29 mouse cellular contexts compared by ENCODE assay signal in the genomic region with DNA sequence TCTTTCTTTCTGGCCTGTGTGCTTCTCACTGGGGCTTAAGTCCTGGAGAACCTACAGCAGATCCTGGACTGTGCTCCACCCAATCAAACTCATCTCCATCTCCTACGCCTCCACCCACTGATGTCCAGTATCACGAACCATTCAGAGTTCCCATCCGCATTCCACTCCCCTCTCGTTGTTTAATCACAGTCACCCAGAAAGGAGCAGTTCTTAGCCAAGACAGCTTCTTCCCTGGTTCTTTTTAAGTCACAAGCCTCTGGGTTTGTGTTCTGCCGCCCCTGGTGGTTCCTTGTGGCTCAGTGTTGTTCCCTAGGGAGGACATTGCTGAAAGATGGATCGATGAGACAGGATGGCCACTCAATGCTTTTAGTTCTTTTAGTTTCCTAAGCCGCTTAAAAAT. TPM values are rescaled to one million over a fixed set of nuclear protein-coding genes. Genes with fewer than 3 reads are reported as not detected.
A peak's percentile ranks its signal among the peaks of the same experiment; 100 is the strongest.
DNase-seq lines count a peak whose midpoint lies in the region; ATAC-seq and TF ChIP-seq lines count a peak whose summit lies in the region.
"Had no signal": no experiment of that assay in that cellular context is flagged by ENCODE, and none has a peak within 500 bp of the region (broad histone marks: within the 10 kb centered on the region; RNA-seq: fewer than 3 reads in every experiment).

No protein-coding gene starts in this region.

- DNase-seq in gastrocnemius, adult 2 months, result no peak
- DNase-seq in gastrocnemius, postnatal 10 days, result no peak
- DNase-seq in heart, postnatal 4 days, result peak; percentile 32
- DNase-seq in heart, adult 8-10 months (ENCODE audit: low spot score), result no peak
- no peak for DNase-seq in liver, postnatal 0 days
- DNase-seq in NIH3T3 (ENCODE audit: low read depth), result peak; percentile 36
- no peak for DNase-seq in yolk sac, embryonic 10.5 days (ENCODE audit: low spot score)
- DNase-seq: adrenal gland, postnatal 10 days; cerebellum, adult 8-10 months; cerebellum, postnatal 25 days; gastrocnemius, postnatal 36 days; kidney, adult 11 months; lung, embryonic 14.5 days; lung, postnatal 36 days; right cerebral cortex, adult 18-20 months; spleen, adult 18-20 months; thymus, adult 18-20 months; thymus, postnatal 25 days had no signal

- H3K27me3 ChIP-seq in liver, postnatal 0 days (ENCODE audit: insufficient read depth, low read length), result no peaks in the 10 kb centered on the region
- H3K27me3 ChIP-seq in liver, embryonic 12.5 days (replicated peaks), result no peaks in the 10 kb centered on the region
- H3K27me3 ChIP-seq: embryonic facial prominence, embryonic 15.5 days; forebrain, embryonic 12.5 days; hindbrain, embryonic 13.5 days; kidney, embryonic 15.5 days; limb, embryonic 13.5 days; midbrain, embryonic 12.5 days; neural tube, embryonic 12.5 days had no signal

- H3K4me2 ChIP-seq in liver, postnatal 0 days (ENCODE audit: low read depth, low read length), result no peak overlapping the region
- H3K4me2 ChIP-seq in liver, embryonic 12.5 days, result no peak overlapping the region
- H3K4me2 ChIP-seq: embryonic facial prominence, embryonic 15.5 days; forebrain, embryonic 12.5 days; hindbrain, embryonic 13.5 days; kidney, embryonic 15.5 days; limb, embryonic 13.5 days; liver, embryonic 11.5 days; lung, embryonic 14.5 days; midbrain, embryonic 12.5 days; neural tube, embryonic 12.5 days had no signal

- H3K4me1 ChIP-seq in liver, postnatal 0 days (ENCODE audit: insufficient read depth), result no peaks in the 10 kb centered on the region
- H3K4me1 ChIP-seq in liver, embryonic 12.5 days, result peaks cover 5% of the 10 kb centered on the region
- H3K4me1 ChIP-seq: embryonic facial prominence, embryonic 10.5 days; embryonic facial prominence, embryonic 15.5 days; hindbrain, embryonic 13.5 days; kidney, embryonic 15.5 days; limb, embryonic 13.5 days; midbrain, embryonic 12.5 days; neural tube, embryonic 12.5 days had no signal

- ATAC-seq in liver, postnatal 0 days, result no peak
- ATAC-seq in liver, embryonic 12.5 days, result no peak

- H3K9me3 ChIP-seq in liver, postnatal 0 days (ENCODE audit: low read length), result no peaks in the 10 kb centered on the region
- no peaks in the 10 kb centered on the region for H3K9me3 ChIP-seq in liver, embryonic 12.5 days (replicated peaks)
- H3K9me3 ChIP-seq: embryonic facial prominence, embryonic 10.5 days; embryonic facial prominence, embryonic 15.5 days; forebrain, embryonic 12.5 days; hindbrain, embryonic 13.5 days; midbrain, embryonic 12.5 days; neural tube, embryonic 12.5 days had no signal

- no peak overlapping the region for H3K9ac ChIP-seq in liver, postnatal 0 days (replicated peaks)
- no peak overlapping the region for H3K9ac ChIP-seq in liver, embryonic 12.5 days
- H3K9ac ChIP-seq: embryonic facial prominence, embryonic 15.5 days; forebrain, embryonic 12.5 days; hindbrain, embryonic 13.5 days; kidney, embryonic 15.5 days; limb, embryonic 13.5 days; lung, embryonic 14.5 days; midbrain, embryonic 12.5 days; neural tube, embryonic 12.5 days had no signal

- no peak for TF ChIP-seq EP300 in liver, postnatal 0 days (IDR thresholded peaks at IDR 0.05; ENCODE audit: low read depth)

- no peak overlapping the region for H3K4me3 ChIP-seq in gastrocnemius, adult 2 months
- H3K4me3 ChIP-seq in liver, postnatal 0 days (ENCODE audit: low read depth, low read length), result no peak overlapping the region
- H3K4me3 ChIP-seq in liver, embryonic 12.5 days, result no peak overlapping the region
- H3K4me3 ChIP-seq: embryonic facial prominence, embryonic 10.5 days; embryonic facial prominence, embryonic 15.5 days; forebrain, embryonic 12.5 days; hindbrain, embryonic 13.5 days; kidney, embryonic 15.5 days; limb, embryonic 13.5 days; midbrain, embryonic 12.5 days; myocyte; neural tube, embryonic 12.5 days had no signal

- WGBS in liver, postnatal 0 days (ENCODE audit: insufficient replicate concordance), result 67% methylated on average over 7 of the region's 7 CpGs
- 66% methylated on average over 7 of the region's 7 CpGs for WGBS in liver, embryonic 12.5 days (ENCODE audit: insufficient replicate concordance)

- intact Hi-C loops in gastrocnemius, adult 2 months (cut with DNase I), result no loop called here

- TF ChIP-seq CTCF in gastrocnemius, adult 2 months (IDR thresholded peaks at IDR 0.05), result peak; percentile 22; the same call in 1 of the 2 replicates
- 0 out of 2 replicates have a peak, but pooled peaks have one; percentile 8 for TF ChIP-seq CTCF in liver, postnatal 0 days (IDR thresholded peaks at IDR 0.05; ENCODE audit: low read depth)

- no peaks in the 10 kb centered on the region for H3K36me3 ChIP-seq in liver, postnatal 0 days (replicated peaks; ENCODE audit: insufficient read depth, low read length)
- H3K36me3 ChIP-seq in liver, embryonic 12.5 days, result no peaks in the 10 kb centered on the region
- H3K36me3 ChIP-seq: embryonic facial prominence, embryonic 10.5 days; embryonic facial prominence, embryonic 15.5 days; forebrain, embryonic 12.5 days; hindbrain, embryonic 13.5 days; kidney, embryonic 15.5 days; limb, embryonic 13.5 days; midbrain, embryonic 12.5 days; neural tube, embryonic 12.5 days had no signal

- no peak overlapping the region for H3K27ac ChIP-seq in gastrocnemius, adult 2 months
- H3K27ac ChIP-seq in liver, postnatal 0 days (ENCODE audit: low read depth), result no peak overlapping the region
- H3K27ac ChIP-seq in liver, embryonic 12.5 days, result no peak overlapping the region
- H3K27ac ChIP-seq: embryonic facial prominence, embryonic 10.5 days; embryonic facial prominence, embryonic 15.5 days; forebrain, embryonic 12.5 days; hindbrain, embryonic 13.5 days; kidney, embryonic 15.5 days; limb, embryonic 13.5 days; midbrain, embryonic 12.5 days; neural tube, embryonic 12.5 days had no signal

RNA-seq across cellular contexts. Expression of a gene that starts 14.1 kb away (rescaled TPM):
- 10 to 100 TPM; 13.4 to 16.1 TPM for total RNA-seq in gastrocnemius, adult 2 months (2021)
- total RNA-seq in gastrocnemius, postnatal 10 days (2021), result 10 to 100 TPM; 19.4 to 19.5 TPM
- total RNA-seq in heart, postnatal 4 days (2021), result 10 to 100 TPM; 24.9 to 25.3 TPM
- 10 to 100 TPM; 19.8 to 23.7 (median 21.3) TPM for total RNA-seq in heart, adult 8-10 months (2022)
- 18.7 and 20.4 TPM in 2 replicates for polyA plus RNA-seq in liver, postnatal 0 days (2015; fragmentation: Nextera tagmentation; extraction: Ambion mirVana)
- polyA plus RNA-seq in liver, embryonic 12.5 days (2016; fragmentation: Nextera tagmentation; extraction: Ambion mirVana), result 43.0 and 45.1 TPM in 2 replicates

RNA-seq across cellular contexts. Expression of a gene that starts 29.4 kb away (rescaled TPM):
- total RNA-seq in gastrocnemius, adult 2 months (2021), result 100 to 1,000 TPM; 428 to 488 TPM
- total RNA-seq in gastrocnemius, postnatal 10 days (2021), result 100 to 1,000 TPM; 410 to 502 TPM
- 100 to 1,000 TPM; 381 to 391 TPM for total RNA-seq in heart, postnatal 4 days (2021)
- 100 to 1,000 TPM; 674 to 810 (median 734) TPM for total RNA-seq in heart, adult 8-10 months (2022)
- 99.7 and 102 TPM in 2 replicates for polyA plus RNA-seq in liver, postnatal 0 days (2015; fragmentation: Nextera tagmentation; extraction: Ambion mirVana)
- 62.5 and 65.1 TPM in 2 replicates for polyA plus RNA-seq in liver, embryonic 12.5 days (2016; fragmentation: Nextera tagmentation; extraction: Ambion mirVana)

RNA-seq across cellular contexts. Expression of a gene that starts 52.3 kb away (rescaled TPM):
- total RNA-seq in gastrocnemius, adult 2 months (2021), result 1 to 10 TPM; 6.7 to 7.2 TPM
- total RNA-seq in gastrocnemius, postnatal 10 days (2021), result 1 to 10 TPM; 6.8 to 7.1 TPM
- total RNA-seq in heart, postnatal 4 days (2021), result 1 to 10 TPM; 6.9 to 7.0 TPM
- 10 to 100 TPM in 1 of 4 experiments, 1 to 10 TPM in 3; 7.4 to 10.5 (median 8.8) TPM for total RNA-seq in heart, adult 8-10 months (2022)
- 1.6 and 1.9 TPM in 2 replicates for polyA plus RNA-seq in liver, postnatal 0 days (2015; fragmentation: Nextera tagmentation; extraction: Ambion mirVana)
- 5.5 and 5.8 TPM in 2 replicates for polyA plus RNA-seq in liver, embryonic 12.5 days (2016; fragmentation: Nextera tagmentation; extraction: Ambion mirVana)

Comparison
In these comparisons a context has a peak if more than half of its experiments do, and no peak if none do; other contexts are left out.
1. DNase-seq: peak in heart, postnatal 4 days (single experiment) and NIH3T3 (single experiment); none in gastrocnemius, adult 2 months (single experiment), gastrocnemius, postnatal 10 days (single experiment), heart, adult 8-10 months (single experiment), liver, postnatal 0 days (single experiment) and yolk sac, embryonic 10.5 days (single experiment).